Mouse (Mus musculus): ENCODE measurements at regions not wholly inside any gene's neighbourhood (a gene's known extent, or its start where the extent isn't known, plus 50 kb on each side); places are given as distances from the start of the nearest gene placed in this dataset.

GRCm38 (mm10) chr1:128642212-128642611, 50.1 kb upstream of the Cxcr4 start:
- no peak for TF ChIP-seq CTCF (IDR thresholded peaks at IDR 0.05; ENCODE audit: low read depth)
- TF ChIP-seq EP300 (IDR thresholded peaks at IDR 0.05; ENCODE audit: low read depth), result no peak

Data from heart, postnatal 0 days (tissue).